18 mouse cellular contexts compared by ENCODE assay signal in genomic region chr1:130513482-130513881, GRCm38 (mm10). TPM values are rescaled to one million over a fixed set of nuclear protein-coding genes. Genes with fewer than 3 reads are reported as not detected.
DNase-seq lines count a peak whose midpoint lies in the region; ATAC-seq lines count a peak whose summit lies in the region.
"Had no signal": no experiment of that assay in that cellular context is flagged by ENCODE, and none has a peak within 500 bp of the region (broad histone marks: within the 10 kb centered on the region; RNA-seq: fewer than 3 reads in every experiment).

No protein-coding gene starts in this region.

- H3K9me3 ChIP-seq in heart, embryonic 11.5 days (replicated peaks; ENCODE audit: control insufficient read depth, low read length) = no peaks in the 10 kb centered on the region
- H3K9me3 ChIP-seq in kidney, embryonic 15.5 days (replicated peaks) = no peaks in the 10 kb centered on the region
- H3K9me3 ChIP-seq in lung, embryonic 15.5 days = no peaks in the 10 kb centered on the region
- H3K9me3 ChIP-seq: embryonic facial prominence, embryonic 10.5 days; forebrain, embryonic 13.5 days; hindbrain, embryonic 15.5 days had no signal

- no peak overlapping the region for H3K4me3 ChIP-seq in heart, embryonic 11.5 days (ENCODE audit: low read depth, low read length)
- H3K4me3 ChIP-seq in kidney, embryonic 15.5 days (replicated peaks) = no peak overlapping the region
- no peak overlapping the region for H3K4me3 ChIP-seq in lung, embryonic 15.5 days
- H3K4me3 ChIP-seq: embryonic facial prominence, embryonic 10.5 days; forebrain, embryonic 13.5 days; hindbrain, embryonic 15.5 days had no signal

- intact Hi-C loops in left cerebral cortex, postnatal 10 days (cut with DNase I) = no loop called here

- DNase-seq in heart, adult 11 months = peak; percentile 74
- no peak for DNase-seq in kidney, adult 8-10 months
- DNase-seq in lung, adult 18-20 months = no peak
- peak; percentile 62 for DNase-seq in R1 (ENCODE audit: low read depth, low spot score)
- no peak for DNase-seq in left cerebral cortex, postnatal 10 days (ENCODE audit: extremely low spot score in 1 of 2, low spot score in 2 of 2)
- DNase-seq: adrenal gland, adult 8-10 months; adrenal gland, postnatal 36 days; cerebellum, adult 2 months; cerebellum, postnatal 10 days; forebrain, postnatal 0 days; gastrocnemius, postnatal 36 days had no signal

- WGBS in heart, embryonic 11.5 days (ENCODE audit: insufficient replicate concordance) = 71% methylated on average over 1 of the region's 1 CpGs
- WGBS in kidney, embryonic 15.5 days = 50% methylated on average over 1 of the region's 1 CpGs
- WGBS in lung, embryonic 15.5 days = 39% methylated on average over 1 of the region's 1 CpGs

- no peak overlapping the region for H3K4me2 ChIP-seq in heart, embryonic 11.5 days
- no peak overlapping the region for H3K4me2 ChIP-seq in kidney, embryonic 15.5 days
- no peak overlapping the region for H3K4me2 ChIP-seq in lung, embryonic 15.5 days
- H3K4me2 ChIP-seq: forebrain, embryonic 13.5 days; hindbrain, embryonic 15.5 days had no signal

- no peaks in the 10 kb centered on the region for H3K27me3 ChIP-seq in heart, embryonic 11.5 days (ENCODE audit: control insufficient read depth, insufficient read depth, low read length)
- H3K27me3 ChIP-seq in kidney, embryonic 15.5 days = no peaks in the 10 kb centered on the region
- no peaks in the 10 kb centered on the region for H3K27me3 ChIP-seq in lung, embryonic 15.5 days
- H3K27me3 ChIP-seq: forebrain, embryonic 13.5 days; hindbrain, embryonic 15.5 days; Patski had no signal

- no peak overlapping the region for H3K9ac ChIP-seq in heart, embryonic 11.5 days (ENCODE audit: low read depth, low read length)
- no peak overlapping the region for H3K9ac ChIP-seq in kidney, embryonic 15.5 days
- no peak overlapping the region for H3K9ac ChIP-seq in lung, embryonic 15.5 days
- H3K9ac ChIP-seq: forebrain, embryonic 13.5 days; forebrain, postnatal 0 days; hindbrain, embryonic 15.5 days had no signal

- H3K4me1 ChIP-seq in heart, embryonic 11.5 days (ENCODE audit: control insufficient read depth, insufficient read depth, low read length) = no peaks in the 10 kb centered on the region
- peaks cover 15% of the 10 kb centered on the region for H3K4me1 ChIP-seq in kidney, embryonic 15.5 days
- H3K4me1 ChIP-seq in lung, embryonic 15.5 days = peaks cover 29% of the 10 kb centered on the region
- H3K4me1 ChIP-seq: forebrain, embryonic 13.5 days; hindbrain, embryonic 15.5 days had no signal

- no peak for ATAC-seq in heart, embryonic 11.5 days (replicated peaks; ENCODE audit: insufficient number of reproducible peaks, low FRiP score, low TSS enrichment)
- ATAC-seq in kidney, embryonic 15.5 days (replicated peaks; ENCODE audit: low FRiP score) = no peak
- ATAC-seq in lung, embryonic 15.5 days (ENCODE audit: borderline replicate concordance, extremely low read depth, low FRiP score, low TSS enrichment) = no peak
- ATAC-seq: forebrain, embryonic 13.5 days; forebrain, postnatal 0 days; Patski had no signal

- H3K27ac ChIP-seq in heart, embryonic 11.5 days (ENCODE audit: low read depth, low read length) = no peak overlapping the region
- H3K27ac ChIP-seq in kidney, embryonic 15.5 days = peak overlapping the region; percentile 39; the same call in 1 of the 2 replicates
- H3K27ac ChIP-seq in lung, embryonic 15.5 days = 0 out of 2 replicates have a peak overlapping the region, but pooled peaks have one; percentile 4
- H3K27ac ChIP-seq: embryonic facial prominence, embryonic 10.5 days; forebrain, embryonic 13.5 days; hindbrain, embryonic 15.5 days had no signal

- H3K36me3 ChIP-seq in heart, embryonic 11.5 days (ENCODE audit: control insufficient read depth, insufficient read depth, low read length) = no peaks in the 10 kb centered on the region
- H3K36me3 ChIP-seq in kidney, embryonic 15.5 days = no peaks in the 10 kb centered on the region
- no peaks in the 10 kb centered on the region for H3K36me3 ChIP-seq in lung, embryonic 15.5 days
- H3K36me3 ChIP-seq: embryonic facial prominence, embryonic 10.5 days; hindbrain, embryonic 15.5 days had no signal

RNA-seq across cellular contexts. Expression of gene Cd55, which starts 50.9 kb away (rescaled TPM):
- polyA plus RNA-seq in heart, embryonic 11.5 days (2014; fragmentation: Nextera tagmentation; extraction: Ambion mirVana) = 12.5 and 16.5 TPM in 2 replicates
- 15.6 and 16.3 TPM in 2 replicates for polyA plus RNA-seq in kidney, embryonic 15.5 days (2015; fragmentation: Nextera tagmentation; extraction: Ambion mirVana)
- 25.9 and 27.3 TPM in 2 replicates for polyA plus RNA-seq in lung, embryonic 15.5 days (2015; fragmentation: Nextera tagmentation; extraction: Ambion mirVana)
- total RNA-seq in left cerebral cortex, postnatal 10 days (2021) = 1 to 10 TPM; 7.0 to 8.1 TPM

Comparison
In these comparisons a context has a peak if more than half of its experiments do, and no peak if none do; other contexts are left out.
1. DNase-seq: peak in heart, adult 11 months (single experiment) and R1 (single experiment); none in kidney, adult 8-10 months (0 of 2), lung, adult 18-20 months (0 of 2) and left cerebral cortex, postnatal 10 days (0 of 2).